Mouse (Mus musculus) 3134 (cell line): Measurements from ENCODE around the gene Golga2.
A peak's percentile ranks its signal among the peaks of the same experiment; 100 is the strongest.

Experiments
- DNase-seq: peaks from one replicate; pipeline ENCODE4 v3.0.0-alpha.2; 2011; ENCODE audit warnings: low spot score; ENCODE audit not compliant: insufficient read length; ENCODE audit errors: extremely low read depth

Gene Golga2

DNA sequence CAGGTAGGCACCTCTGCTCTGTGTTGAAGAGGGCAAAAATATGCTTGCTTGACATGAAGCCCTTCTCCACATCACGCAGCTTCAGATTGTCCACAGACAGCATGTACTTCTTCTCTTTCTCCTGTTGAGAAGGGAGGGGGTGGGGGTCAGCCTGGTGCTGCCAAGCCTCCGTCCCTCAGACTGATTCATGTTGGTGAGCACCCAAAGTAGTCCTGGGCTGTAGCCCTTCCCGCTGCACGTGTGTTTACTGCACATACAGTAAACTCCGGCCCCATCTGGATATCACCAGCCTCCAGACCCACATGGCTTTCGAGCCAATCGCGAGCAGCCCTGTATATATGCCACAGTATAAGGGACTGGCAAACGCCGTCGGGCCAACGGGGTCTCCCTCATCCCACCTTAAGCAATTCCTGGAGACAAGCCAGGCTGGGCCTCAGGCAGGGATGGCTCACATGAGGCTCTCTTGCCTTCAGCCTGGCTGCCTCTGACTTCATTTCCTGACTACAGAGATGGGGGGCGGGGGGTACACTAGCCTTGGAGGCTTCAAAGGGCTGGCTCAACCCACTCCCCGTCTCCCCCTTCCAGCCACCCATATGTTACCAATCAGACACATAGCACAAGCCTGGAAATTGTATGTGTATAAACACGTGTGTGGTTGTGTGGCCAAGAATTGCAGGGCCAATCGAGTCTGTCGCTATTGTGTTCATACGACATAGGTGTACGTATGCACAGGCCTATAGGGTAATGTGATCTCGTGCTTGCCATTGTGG lies 29.9 kb downstream of the Golga2 start:
- no peak for DNase-seq

DNA sequence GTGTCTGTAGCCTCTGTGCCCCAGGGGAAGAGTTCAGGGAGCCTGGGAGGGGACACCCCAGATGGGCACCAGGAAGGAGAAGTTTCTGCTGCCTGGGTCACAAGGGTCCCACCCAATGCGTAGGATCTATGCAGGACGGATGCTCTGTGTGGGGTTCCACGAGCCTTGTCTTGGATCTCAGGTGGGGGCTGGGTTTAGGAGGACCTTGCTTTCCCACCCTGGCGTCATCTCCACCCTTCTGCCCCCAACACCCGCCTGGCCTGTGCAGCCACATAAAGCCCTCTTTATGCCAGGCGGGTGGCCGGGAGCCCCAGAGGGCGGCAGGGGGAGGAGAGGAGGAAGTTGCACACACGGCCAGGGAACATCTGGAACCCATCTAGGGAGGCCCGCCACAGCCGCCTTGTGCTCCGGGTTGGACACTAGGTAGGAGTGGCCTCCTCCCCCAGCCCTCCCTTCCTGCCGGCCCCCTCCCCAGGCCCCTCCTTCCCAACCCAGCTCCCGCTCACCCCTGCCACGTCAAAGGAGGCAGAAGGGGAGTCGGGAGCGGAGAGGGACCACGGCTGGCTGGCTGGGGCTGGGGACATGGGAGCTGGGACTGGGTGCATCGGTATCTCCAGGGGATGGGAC lies 30.7 kb downstream of the Golga2 start:
- DNase-seq = no peak

- DNase-seq = no peak
These were observed 31.8 kb downstream of the Golga2 start for GRCm38 (mm10) chr2:32318709-32319585.

DNA sequence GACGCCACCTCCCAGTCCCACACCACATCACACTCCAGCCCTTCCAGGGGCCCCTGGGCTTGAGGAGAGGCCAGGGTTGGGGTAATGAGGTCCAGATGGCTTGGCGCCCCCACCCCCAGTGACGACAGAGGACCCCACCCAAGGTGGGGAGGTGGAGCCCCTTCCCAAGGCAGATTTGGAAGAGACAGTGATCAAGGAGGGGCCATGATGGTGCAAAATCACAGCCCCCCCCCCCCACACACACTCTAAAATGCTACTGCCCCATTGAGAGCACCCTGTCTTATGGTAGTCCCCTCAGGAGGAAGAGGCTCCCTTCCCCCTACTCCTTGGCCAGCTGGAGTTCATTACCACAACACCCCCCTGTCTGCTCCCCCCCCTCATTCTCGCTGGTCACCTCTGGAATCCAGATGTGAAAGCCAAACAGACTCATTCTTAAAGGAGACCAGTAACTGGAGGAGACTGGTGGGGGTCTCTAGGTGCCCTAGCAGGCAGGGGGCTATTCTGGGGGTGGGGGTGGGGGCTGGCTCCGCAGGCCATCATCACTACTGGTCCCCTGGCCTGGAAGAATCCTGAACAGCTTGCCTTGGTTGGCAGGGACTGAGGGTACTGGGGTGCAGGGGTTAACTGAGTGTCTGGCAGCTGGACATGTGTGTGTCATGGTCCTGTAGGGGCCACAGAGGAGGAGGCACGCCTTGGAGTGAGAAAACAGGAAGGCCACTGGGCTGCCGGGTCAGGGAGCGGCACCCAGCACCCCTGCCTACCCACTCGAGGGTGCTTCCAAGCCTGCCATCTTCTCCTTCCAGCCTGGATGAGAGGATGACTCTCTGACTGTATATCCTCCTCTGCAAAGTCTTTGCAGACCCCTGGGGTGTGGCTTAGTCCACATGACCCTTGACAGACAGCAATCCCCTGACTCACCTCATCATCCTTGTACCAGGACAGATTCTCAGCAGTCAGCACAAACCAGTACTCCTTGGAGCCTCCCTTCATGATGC lies 32.7 kb downstream of the Golga2 start:
- DNase-seq = no peak

- no peak for DNase-seq
These were observed 33.5 kb downstream of the Golga2 start for GRCm38 (mm10) chr2:32320721-32321120.

DNA sequence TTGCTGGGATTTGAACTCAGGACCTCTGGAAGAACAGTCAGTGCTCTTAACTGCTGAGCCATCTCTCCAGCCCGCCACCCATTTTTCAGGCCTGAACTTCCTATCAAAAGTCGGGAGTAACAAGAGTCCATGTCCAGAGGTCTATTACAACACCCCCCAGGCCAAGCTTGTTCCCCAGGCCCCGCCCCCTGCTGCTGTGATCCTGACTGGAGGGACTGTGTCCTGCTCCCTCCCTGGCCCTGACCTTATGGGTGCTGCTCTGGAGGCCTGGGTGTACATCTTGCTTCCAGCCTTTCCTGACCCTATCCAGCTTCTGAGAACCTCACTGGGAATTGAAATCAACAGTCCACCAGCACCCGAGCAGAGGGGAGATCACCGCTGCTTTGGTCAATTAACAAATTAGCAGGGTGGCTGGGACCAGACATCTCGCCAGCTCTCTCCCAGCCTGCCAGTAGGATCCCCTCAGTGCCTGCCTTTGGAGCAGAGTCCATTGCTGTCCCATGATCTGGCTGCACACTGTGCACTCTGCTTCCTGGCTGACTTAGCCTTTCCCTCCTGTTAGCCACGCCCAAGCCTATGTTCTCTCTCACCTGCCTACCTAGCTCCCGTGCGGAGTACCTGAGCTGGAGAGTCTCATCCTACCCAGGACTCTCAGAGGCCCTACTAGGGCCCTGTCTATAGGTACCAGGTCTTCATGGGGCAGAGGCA lies 34.6 kb downstream of the Golga2 start:
- no peak for DNase-seq

GRCm38 (mm10) chr2:32322754-32323741 lies 35.9 kb downstream of the Golga2 start:
- DNase-seq = no peak

DNA sequence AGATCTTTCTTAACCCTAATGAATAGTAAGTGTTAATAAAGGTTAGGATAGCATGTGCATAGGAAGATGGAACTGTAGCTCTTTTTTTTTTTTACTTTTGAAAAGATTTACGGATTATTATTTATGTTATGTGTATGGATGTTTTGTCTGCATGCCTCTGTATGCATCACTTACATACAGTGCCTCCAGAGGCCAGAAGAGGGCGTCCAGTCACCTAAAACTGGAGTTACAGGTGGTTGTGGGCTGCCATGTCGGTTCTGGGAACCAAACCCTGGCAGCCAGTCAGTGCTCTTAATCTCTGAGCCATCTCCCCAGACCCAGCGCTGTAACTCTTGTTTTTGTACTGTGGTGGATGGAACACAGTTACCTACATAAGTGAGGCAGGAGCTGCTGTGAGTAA lies 37.1 kb downstream of the Golga2 start:
- DNase-seq = no peak

DNA sequence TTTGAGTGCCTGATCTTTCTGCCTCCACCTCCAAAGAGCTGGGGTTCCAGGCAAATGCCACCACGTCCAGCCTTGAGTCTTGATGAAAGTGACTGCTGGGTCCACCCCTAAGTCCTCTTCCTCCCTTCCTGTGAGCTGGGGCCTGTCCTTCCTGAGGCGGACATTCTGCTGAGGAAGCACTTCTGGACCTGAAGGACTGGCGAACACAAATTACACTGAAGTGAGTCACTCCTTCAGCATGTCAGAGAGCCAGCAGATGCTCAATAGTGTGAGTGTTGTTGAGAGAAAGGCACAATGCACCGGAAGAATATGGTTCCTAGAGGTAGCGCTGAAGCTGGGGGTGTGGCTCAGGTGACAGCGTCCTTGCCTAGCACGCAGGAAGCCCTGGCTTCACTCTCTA lies 38.2 kb downstream of the Golga2 start:
- DNase-seq = peak; percentile 64

DNA sequence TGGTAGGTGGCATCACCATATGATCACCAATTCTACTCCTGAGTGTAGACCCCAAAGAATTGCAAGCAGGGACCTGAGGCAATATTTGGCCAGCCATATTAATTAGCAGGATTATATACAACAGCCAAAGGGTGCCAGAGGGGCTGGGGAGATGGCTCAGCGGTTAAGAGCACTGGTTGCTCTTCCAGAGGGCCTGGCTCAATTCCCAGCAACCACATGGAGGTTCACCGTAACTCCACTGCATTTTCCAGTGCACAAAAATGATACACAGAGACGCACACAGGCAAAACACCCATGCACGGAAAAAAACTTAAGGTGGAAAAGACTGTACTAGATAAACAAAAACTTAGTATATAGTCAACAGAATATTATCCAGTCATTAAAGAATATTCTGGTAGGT lies 40.0 kb downstream of the Golga2 start:
- DNase-seq = no peak

- DNase-seq = no peak
These were observed 41.8 kb downstream of the Golga2 start for GRCm38 (mm10) chr2:32328911-32329460.

- DNase-seq = no peak
These were observed 42.3 kb downstream of the Golga2 start for GRCm38 (mm10) chr2:32329531-32329930.

GRCm38 (mm10) chr2:32332159-32332558 lies 45.0 kb downstream of the Golga2 start:
- no peak for DNase-seq

- DNase-seq = no peak
These were observed 48.7 kb downstream of the Golga2 start for GRCm38 (mm10) chr2:32335888-32336287.

DNA sequence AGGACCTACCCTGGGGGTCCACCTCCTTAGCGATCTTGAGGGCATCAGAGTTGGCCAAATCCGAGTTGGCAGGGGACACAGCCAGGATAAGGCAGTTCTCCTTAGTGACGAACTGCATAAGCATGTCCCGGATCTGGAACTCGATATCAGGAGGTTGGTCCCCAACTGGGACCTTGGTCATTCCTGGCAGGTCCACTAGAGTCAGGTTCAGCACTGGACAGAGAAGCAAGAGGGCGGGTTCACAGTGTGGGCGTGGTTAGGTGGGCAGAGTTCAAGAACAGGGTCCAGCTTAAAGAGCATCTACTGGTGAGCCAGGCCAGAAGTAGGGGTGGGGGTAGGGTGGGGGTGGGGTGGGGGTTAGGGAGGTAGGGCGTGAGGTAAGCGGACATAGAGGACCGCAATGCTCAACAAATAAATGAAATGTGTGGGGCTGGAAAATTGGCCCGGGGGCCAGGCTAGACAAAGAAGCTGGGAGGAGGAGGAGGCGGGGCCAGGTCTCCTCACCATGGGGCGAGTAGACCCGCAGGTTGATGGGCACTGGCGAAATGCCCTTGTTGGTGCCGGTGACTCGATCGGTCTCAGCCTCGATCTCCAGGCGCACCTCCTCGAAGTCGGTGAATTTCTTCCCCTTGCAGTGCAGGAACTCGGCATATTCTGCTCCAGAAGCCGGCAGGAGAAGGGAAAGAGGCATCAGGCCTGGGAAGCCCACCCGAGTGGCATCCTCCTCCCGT lies 52.9 kb downstream of the Golga2 start:
- no peak for DNase-seq

DNA sequence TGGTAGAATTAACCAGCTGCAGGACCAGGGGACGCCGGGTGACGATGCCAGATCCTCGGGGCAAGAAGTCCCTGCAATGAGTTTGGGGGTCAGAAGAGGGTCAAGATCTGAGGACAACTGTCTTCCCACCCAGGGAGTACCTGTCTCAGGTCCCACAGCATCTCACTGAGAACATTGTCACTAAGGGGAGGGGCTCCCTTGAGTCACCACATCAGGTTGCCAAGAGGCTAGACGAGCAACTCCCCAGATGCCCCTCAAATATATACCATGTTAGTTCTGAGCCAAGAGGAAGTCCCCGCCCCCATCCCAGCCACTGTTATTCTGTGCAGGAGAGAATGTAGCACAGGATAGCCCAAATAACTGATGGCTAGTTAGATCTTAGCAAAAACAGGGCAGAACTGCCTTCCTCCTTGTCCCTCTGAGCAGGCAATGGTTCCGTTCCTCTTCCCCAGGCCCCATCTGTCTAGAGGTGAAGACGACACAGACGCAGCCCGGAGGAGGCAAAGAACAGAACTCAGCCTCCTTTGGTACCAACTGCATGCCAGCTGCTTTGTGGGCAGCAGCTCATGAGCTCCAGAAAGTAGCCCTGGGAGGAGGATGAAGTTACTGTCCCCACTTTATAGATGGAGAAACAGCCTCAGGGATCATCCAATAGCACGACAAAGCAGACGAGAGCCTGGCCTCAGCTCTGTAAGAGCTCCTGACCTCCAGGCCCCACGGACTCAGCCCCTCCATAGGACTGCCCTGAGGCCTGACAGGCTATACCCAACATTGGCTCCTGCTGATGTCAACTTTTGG lies 53.9 kb downstream of the Golga2 start:
- DNase-seq = peak; percentile 26

GRCm38 (mm10) chr2:32341634-32341939 lies 54.4 kb downstream of the Golga2 start:
- peak; percentile 48 for DNase-seq
